Mouse (Mus musculus) thymus, adult 2 months (tissue): ENCODE measurements around the gene Hip1r.

Source experiments
- CTCF ChIP-seq: fragments of 200-500 bp; IDR thresholded peaks from 2 replicates; pipeline ENCODE4 v1.5.1; 2012; ENCODE audit warnings: mild to moderate bottlenecking, control low read depth, low read length, moderate library complexity, borderline replicate concordance; ENCODE audit not compliant: control insufficient read depth, poor library complexity, insufficient read depth; ENCODE audit errors: extremely low read depth
- POLR2A ChIP-seq: fragments of 200-500 bp; IDR thresholded peaks from 2 replicates; pipeline ENCODE4 v1.6.1; 2012; ENCODE audit warnings: mild to moderate bottlenecking, low read length, control low read depth, moderate library complexity; ENCODE audit not compliant: control insufficient read depth, poor library complexity, insufficient read depth; ENCODE audit errors: extremely low read depth

- no peak for TF ChIP-seq CTCF
- no peak for TF ChIP-seq POLR2A
These were observed 66.2 kb downstream of the Hip1r start for GRCm38 (mm10) chr5:124039602-124040001.
